Mouse (Mus musculus): Measurements from ENCODE around the gene Pld4. TPM values are rescaled to one million over a fixed set of nuclear protein-coding genes. Genes with fewer than 3 reads are reported as not detected.

The Pld4 gene
- polyA plus RNA-seq, 1 experiment from 2014 or later, result 3.9 TPM

DNA sequence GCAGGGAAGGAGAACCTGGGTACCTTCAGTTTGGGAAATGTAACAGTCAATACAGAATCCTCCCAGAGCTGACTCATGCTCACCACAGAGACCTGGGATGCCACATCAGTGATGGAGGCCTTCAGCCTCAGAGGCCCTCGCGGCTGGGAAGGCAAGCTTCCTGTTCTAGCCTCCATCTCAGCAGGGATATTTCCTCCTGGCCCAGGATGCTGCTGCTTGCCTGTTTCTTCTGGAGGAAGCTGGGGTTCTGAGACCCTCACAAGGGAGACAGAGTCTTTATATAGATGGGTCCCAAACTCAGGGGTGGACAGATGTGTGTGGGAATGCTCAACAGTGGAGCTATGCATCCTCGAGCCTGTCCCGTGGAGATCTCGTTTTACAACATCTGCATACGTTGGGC lies 13.6 kb downstream of the Pld4 start:
- no peaks in the 10 kb centered on the region for H3K27me3 ChIP-seq
- H3K4me1 ChIP-seq, result no peaks in the 10 kb centered on the region
- no peak overlapping the region for H3K27ac ChIP-seq
- ATAC-seq (ENCODE audit: low FRiP score), result no peak
- no peak overlapping the region for H3K9ac ChIP-seq
- H3K36me3 ChIP-seq (replicated peaks), result no peaks in the 10 kb centered on the region
- H3K9me3 ChIP-seq, result peaks cover 8% of the 10 kb centered on the region; the same call in 1 of the 2 replicates
- 87% methylated on average over 6 of the region's 6 CpGs for WGBS
- no peak overlapping the region for H3K4me2 ChIP-seq
- no peak overlapping the region for H3K4me3 ChIP-seq (replicated peaks)

DNA sequence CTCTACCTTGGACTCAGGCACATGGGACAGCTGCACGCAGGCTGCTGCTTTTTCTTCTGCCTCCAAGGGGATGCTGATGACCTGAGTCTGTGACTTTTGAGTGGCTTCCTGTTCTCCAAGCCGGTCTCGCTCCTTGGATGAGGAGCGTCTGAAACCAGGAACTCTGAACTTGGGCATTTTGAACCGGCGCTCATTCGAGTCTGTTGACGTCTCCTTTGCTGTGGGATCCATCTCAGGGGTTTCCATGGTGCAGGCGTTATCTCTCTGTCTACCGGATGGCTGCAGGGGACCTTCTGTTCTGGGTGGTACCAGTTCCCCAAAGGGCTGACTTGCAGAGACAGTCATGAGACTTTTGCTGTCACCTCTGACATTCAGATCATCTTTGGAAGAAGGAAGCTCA lies 14.0 kb downstream of the Pld4 start:
- Histone ChIP-seq H3K4me3 (replicated peaks) (no peak overlapping the region), H3K4me2 (no peak overlapping the region), H3K27me3 (no peaks in the 10 kb centered on the region), H3K4me1 (no peaks in the 10 kb centered on the region), H3K36me3 (replicated peaks) (no peaks in the 10 kb centered on the region), H3K9me3 (peaks cover 8% of the 10 kb centered on the region; the same call in 1 of the 2 replicates), H3K27ac (no peak overlapping the region), H3K9ac (no peak overlapping the region)
- no peak for ATAC-seq (ENCODE audit: low FRiP score)
- 94% methylated on average over 10 of the region's 10 CpGs for WGBS

DNA sequence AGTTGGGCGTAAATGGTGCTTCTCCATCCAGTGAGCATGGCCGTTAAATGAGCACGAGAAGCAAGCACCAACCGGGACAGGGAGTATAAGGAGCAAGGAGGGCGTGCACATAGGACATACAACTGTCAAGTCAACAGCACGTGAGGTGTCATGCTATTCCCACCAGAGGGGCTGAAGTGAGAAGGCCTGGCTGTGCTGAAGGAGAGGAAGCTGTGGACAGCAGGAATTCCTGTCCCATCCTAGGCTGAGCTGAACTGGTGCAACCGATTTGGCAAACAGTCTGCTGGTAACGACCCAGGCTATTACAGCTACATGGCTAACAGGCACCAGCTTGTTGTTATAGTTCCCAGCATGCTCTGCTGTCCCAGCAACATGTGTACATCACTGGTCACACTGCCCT lies 30.6 kb downstream of the Pld4 start:
- no peaks in the 10 kb centered on the region for H3K9me3 ChIP-seq
- ATAC-seq (ENCODE audit: low FRiP score), result no peak
- no peak overlapping the region for H3K9ac ChIP-seq
- H3K4me1 ChIP-seq, result peaks cover 9% of the 10 kb centered on the region
- H3K36me3 ChIP-seq (replicated peaks), result no peaks in the 10 kb centered on the region
- H3K4me2 ChIP-seq, result no peak overlapping the region
- peaks cover 5% of the 10 kb centered on the region; the same call in 1 of the 2 replicates for H3K27me3 ChIP-seq
- H3K4me3 ChIP-seq (replicated peaks), result no peak overlapping the region
- 78% methylated on average over 8 of the region's 8 CpGs for WGBS
- no peak overlapping the region for H3K27ac ChIP-seq

DNA sequence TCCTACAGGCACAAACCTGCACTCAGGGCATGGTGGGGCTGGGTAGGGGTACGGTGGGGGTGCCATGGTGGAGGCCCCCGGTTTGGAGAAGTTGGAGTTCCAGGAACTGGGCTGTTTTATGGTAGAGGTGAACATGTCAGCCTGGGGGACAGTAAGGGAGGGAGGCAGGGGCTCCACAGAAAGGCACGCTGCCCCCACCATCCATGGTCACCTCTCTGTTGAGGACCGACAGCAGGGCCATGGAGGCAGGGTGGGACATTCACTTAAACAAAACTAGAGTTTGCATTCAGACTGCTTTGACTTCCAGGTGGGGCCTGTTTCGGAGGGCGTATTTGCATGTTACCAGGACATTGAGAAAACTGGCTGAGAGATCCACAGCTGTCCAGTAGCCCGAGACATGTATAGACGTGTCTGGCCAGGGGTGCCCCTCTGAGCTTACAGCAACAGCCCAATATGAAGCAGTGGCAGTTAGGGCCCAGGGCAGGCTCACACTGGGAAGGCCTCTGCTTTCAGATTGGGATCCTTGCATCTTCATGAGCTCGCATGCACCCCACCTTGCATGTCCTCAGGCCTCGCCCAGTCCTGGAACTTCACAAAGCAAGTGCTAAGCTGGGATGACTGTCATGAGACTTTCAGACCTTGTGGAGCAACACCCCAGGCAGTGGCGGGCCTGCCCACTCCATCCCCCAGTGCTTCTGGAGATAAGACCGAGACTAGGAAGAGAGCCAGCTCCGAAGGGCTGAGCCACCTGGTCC lies 33.3 kb downstream of the Pld4 start:
- Histone ChIP-seq H3K9ac (0 out of 2 replicates have a peak overlapping the region, but pooled peaks have one; percentile 36), H3K9me3 (no peaks in the 10 kb centered on the region), H3K4me3 (replicated peaks) (no peak overlapping the region), H3K27me3 (peaks cover 16% of the 10 kb centered on the region; the same call in 1 of the 2 replicates), H3K27ac (no peak overlapping the region), H3K4me2 (no peak overlapping the region), H3K36me3 (replicated peaks) (no peaks in the 10 kb centered on the region), H3K4me1 (peaks cover 9% of the 10 kb centered on the region)
- no peak for ATAC-seq (ENCODE audit: low FRiP score)
- WGBS, result 71% methylated on average over 13 of the region's 13 CpGs

DNA sequence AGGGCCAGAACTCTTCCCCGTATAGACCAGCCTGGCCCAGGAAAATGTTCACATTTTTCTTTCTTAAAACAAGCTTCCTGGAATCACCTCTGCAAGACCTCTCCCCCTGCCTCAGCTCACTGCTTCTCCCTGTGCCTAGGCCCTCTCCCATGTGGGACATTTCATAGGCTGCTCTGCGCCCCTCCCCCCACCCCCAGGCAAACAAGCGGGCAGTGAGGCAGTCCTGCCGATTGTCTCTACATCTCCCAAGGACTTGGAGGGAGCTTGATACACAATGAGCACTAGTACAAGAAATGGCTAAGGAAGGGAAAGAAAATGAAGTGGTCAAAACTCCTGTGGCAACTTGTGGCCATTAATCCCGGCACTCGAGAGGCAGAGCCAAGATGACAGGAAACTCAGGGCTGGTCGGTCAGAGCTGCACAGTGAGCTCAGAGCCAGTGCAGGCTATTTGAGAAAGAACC lies 33.9 kb downstream of the Pld4 start:
- Histone ChIP-seq H3K27me3 (peaks cover 21% of the 10 kb centered on the region; the same call in 1 of the 2 replicates), H3K27ac (no peak overlapping the region), H3K4me2 (no peak overlapping the region), H3K9me3 (no peaks in the 10 kb centered on the region), H3K4me3 (replicated peaks) (no peak overlapping the region), H3K4me1 (peaks cover 9% of the 10 kb centered on the region), H3K36me3 (replicated peaks) (no peaks in the 10 kb centered on the region), H3K9ac (0 out of 2 replicates have a peak overlapping the region, but pooled peaks have one; percentile 36)
- 35% methylated on average over 7 of the region's 7 CpGs for WGBS
- ATAC-seq (ENCODE audit: low FRiP score), result no peak

DNA sequence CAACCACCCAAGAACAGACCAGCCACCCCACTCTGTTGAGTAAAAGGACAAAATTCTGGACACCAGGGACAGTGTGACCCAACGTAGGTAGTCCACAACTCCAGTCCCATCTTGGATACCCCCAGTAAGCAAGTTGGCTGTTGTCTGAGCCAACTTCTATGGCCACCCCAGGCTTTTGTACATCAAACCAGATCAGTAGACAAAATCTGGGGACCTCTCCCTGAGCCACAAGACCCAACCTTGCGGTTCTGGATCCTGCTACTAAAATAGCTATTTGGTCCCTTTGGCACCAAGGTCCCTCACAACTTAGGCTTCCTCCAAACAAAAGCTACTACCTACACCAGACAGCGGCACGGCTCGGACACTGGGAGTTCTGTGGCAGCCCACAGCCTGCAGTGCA lies 34.5 kb downstream of the Pld4 start:
- no peak overlapping the region for H3K9ac ChIP-seq
- no peak for ATAC-seq (ENCODE audit: low FRiP score)
- WGBS, result 81% methylated on average over 5 of the region's 5 CpGs
- peaks cover 21% of the 10 kb centered on the region; the same call in 1 of the 2 replicates for H3K27me3 ChIP-seq
- no peaks in the 10 kb centered on the region for H3K36me3 ChIP-seq (replicated peaks)
- H3K4me3 ChIP-seq (replicated peaks), result no peak overlapping the region
- no peaks in the 10 kb centered on the region for H3K9me3 ChIP-seq
- no peak overlapping the region for H3K27ac ChIP-seq
- H3K4me1 ChIP-seq, result peaks cover 9% of the 10 kb centered on the region
- no peak overlapping the region for H3K4me2 ChIP-seq

DNA sequence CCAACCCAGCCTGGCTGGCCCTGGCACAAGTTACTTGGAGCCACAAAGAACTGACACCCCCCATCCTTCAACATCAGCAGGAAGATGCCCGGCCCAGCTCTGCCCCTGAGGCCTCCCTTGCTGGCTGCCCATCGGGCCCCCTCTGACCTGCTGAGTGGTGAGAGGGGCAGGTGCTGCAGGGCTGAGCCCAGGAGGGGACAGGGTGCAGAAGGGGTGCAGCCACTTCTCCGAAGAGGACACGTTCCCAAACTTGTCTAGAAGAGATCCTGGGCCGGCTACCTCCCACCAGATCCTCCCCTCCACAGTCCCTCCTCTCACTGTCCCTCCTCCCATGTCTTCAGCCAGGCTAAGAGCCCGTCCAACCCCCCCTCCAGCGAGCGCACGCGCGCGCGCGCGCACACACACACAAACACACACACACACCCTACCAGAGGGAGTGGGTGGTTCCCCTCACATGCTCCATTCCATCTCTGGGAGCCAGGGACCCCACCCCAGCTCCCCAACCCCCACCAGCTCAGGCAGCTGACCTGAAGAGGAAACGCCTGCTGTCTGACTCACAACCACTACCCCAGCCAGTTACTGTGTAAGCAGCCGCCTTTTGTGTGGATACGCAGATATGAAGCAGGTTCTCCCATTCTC lies 35.1 kb downstream of the Pld4 start:
- no peak overlapping the region for H3K4me3 ChIP-seq (replicated peaks)
- no peak for ATAC-seq (ENCODE audit: low FRiP score)
- no peak overlapping the region for H3K9ac ChIP-seq
- no peak overlapping the region for H3K4me2 ChIP-seq
- peaks cover 10% of the 10 kb centered on the region for H3K4me1 ChIP-seq
- no peaks in the 10 kb centered on the region for H3K9me3 ChIP-seq
- no peak overlapping the region for H3K27ac ChIP-seq
- H3K27me3 ChIP-seq, result peaks cover 27% of the 10 kb centered on the region
- H3K36me3 ChIP-seq (replicated peaks), result no peaks in the 10 kb centered on the region
- 77% methylated on average over 17 of the region's 18 CpGs for WGBS

DNA sequence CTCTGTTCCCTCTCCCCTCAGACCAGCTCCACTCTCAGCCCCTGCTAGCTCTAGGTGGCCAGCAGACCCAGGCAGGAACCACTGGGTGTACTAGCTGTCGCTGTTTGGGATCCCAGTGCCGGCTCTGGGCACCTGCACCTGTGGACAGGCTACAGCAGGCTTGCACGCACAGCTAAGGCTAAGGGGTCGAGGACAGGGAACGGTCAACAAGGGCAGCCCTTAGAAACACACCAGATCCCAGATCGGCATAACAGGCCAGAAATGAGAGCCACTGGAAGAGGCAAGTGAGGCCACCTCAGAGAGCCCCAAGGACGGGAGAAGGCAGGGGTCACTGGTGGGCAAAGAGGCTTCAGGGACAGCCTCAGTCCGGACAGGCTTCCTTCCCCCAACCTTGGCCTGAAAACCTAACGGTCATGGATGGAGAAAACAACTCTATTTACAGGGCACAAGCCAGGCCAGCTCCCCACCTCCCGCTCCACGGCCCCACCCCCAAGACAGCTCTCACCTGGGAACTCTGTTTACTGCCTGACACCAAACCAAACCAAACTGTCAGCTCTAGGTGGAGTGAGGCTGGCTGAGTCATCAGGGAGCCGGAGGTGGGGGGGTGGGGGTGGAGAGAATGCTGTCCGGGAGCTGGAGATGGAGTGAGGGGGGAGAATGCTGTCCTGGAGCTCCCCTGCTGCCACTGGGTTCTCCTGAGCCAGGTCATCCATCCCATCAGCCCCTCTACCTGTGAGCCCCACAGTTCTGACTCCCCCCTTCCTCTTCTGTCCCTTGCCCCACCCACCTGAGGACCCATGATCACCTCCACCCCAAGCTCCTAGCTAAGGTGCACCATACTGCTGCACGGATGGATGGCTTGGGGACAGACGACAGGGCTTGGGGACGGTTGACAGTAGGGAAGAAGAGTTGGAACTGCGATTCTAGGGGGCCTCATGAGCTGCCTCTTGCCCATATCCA lies 36.4 kb downstream of the Pld4 start:
- H3K27ac ChIP-seq, result no peak overlapping the region
- no peak overlapping the region for H3K4me2 ChIP-seq
- ATAC-seq (ENCODE audit: low FRiP score), result no peak
- no peaks in the 10 kb centered on the region for H3K36me3 ChIP-seq (replicated peaks)
- peaks cover 40% of the 10 kb centered on the region for H3K27me3 ChIP-seq
- H3K4me1 ChIP-seq, result peaks cover 16% of the 10 kb centered on the region
- WGBS, result 57% methylated on average over 17 of the region's 17 CpGs
- no peak overlapping the region for H3K4me3 ChIP-seq (replicated peaks)
- no peak overlapping the region for H3K9ac ChIP-seq
- no peaks in the 10 kb centered on the region for H3K9me3 ChIP-seq

DNA sequence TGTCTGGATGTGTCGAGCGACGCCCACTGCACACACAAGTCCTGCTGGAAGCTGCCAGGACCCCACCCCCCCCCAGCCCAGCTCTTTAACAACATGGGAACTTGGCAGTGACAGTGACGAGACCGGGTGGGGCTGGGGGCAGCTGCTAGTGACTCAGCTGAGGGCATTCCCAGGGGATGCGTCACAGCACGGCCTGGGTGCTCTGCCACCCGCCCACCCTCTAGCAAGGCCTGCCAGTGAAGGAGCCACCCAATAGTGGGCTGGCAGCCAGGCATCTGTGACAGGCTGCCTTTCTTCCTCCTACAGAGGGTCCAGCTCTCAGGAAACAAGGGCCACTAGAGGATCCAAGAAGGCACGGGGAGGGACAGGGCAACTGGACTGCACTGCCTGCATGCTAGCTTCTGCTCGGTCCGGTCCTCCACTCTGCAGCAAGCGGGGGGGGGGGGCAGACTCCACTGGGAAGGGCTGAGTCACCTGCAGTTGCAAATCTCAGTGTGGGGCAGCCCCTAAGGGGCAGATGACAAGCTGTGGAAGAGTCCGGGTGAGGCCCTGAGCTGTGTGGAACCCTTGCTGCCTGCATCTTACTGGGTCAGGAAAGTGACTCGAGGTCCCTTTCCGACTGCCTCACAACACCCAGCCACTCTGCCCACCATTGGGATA lies 37.3 kb downstream of the Pld4 start:
- Histone ChIP-seq H3K27me3 (peaks cover 46% of the 10 kb centered on the region), H3K27ac (no peak overlapping the region), H3K4me1 (peaks cover 25% of the 10 kb centered on the region), H3K9me3 (no peaks in the 10 kb centered on the region), H3K36me3 (replicated peaks) (no peaks in the 10 kb centered on the region), H3K4me3 (replicated peaks) (no peak overlapping the region), H3K9ac (no peak overlapping the region), H3K4me2 (no peak overlapping the region)
- 65% methylated on average over 14 of the region's 15 CpGs for WGBS
- ATAC-seq (ENCODE audit: low FRiP score), result no peak

DNA sequence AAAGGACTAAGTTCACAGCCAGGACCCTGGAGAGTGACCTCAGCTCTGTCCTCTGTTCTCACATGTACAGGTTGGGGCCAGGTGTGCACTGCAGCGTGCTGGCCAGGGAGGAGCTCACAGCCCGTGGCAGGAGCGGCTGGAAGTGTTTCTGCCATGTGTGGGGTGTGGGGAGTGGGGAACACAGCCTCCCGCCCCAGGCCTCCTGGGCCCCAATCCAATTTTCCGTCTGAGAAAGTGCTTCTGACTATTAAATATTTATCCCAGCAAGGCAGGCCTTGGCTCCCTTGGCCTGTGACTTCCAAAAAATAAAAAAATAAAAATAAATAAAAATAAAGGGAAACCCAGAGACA lies 37.9 kb downstream of the Pld4 start:
- no peak overlapping the region for H3K4me3 ChIP-seq (replicated peaks)
- H3K9me3 ChIP-seq, result no peaks in the 10 kb centered on the region
- H3K27ac ChIP-seq, result no peak overlapping the region
- H3K4me2 ChIP-seq, result no peak overlapping the region
- 45% methylated on average over 5 of the region's 5 CpGs for WGBS
- peaks cover 51% of the 10 kb centered on the region for H3K27me3 ChIP-seq
- H3K9ac ChIP-seq, result no peak overlapping the region
- H3K4me1 ChIP-seq, result peaks cover 25% of the 10 kb centered on the region
- ATAC-seq (ENCODE audit: low FRiP score), result no peak
- H3K36me3 ChIP-seq (replicated peaks), result no peaks in the 10 kb centered on the region

DNA sequence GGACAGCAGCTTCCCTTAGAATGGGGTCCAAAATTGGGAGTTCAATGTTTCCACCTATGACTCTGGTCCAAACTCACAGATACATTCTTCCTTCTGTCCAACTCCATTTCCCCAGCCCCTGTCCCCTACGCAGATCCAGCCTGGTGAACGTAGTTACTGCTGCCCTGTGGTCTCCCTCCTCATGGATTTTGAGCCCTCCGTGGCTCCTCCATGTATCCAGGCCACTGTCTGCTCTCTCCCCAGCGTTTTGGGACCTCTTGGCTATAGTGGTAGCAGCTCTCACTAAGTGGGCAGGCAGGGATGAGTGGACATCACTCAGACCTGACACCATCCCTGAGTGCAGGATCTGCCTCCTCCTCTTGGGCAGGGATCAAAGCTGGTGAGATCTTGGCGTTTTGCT lies 38.3 kb downstream of the Pld4 start:
- H3K27me3 ChIP-seq, result peaks cover 55% of the 10 kb centered on the region

More for the DNA sequence above, 38.3 kb downstream of the Pld4 start:
- ATAC-seq (ENCODE audit: low FRiP score), result no peak
- Histone ChIP-seq H3K36me3 (replicated peaks) (no peaks in the 10 kb centered on the region), H3K9ac (no peak overlapping the region), H3K4me1 (peaks cover 25% of the 10 kb centered on the region), H3K4me3 (replicated peaks) (no peak overlapping the region), H3K27ac (no peak overlapping the region), H3K4me2 (no peak overlapping the region), H3K9me3 (no peaks in the 10 kb centered on the region)
- 69% methylated on average over 5 of the region's 5 CpGs for WGBS
